13 mouse cellular contexts compared by ENCODE assay signal in genomic region chr3:132037670-132038069, GRCm38 (mm10). TPM values are rescaled to one million over a fixed set of nuclear protein-coding genes. Genes with fewer than 3 reads are reported as not detected.
DNase-seq lines count a peak whose midpoint lies in the region; ATAC-seq and TF ChIP-seq lines count a peak whose summit lies in the region.
"Had no signal": no experiment of that assay in that cellular context is flagged by ENCODE, and none has a peak within 500 bp of the region (broad histone marks: within the 10 kb centered on the region; RNA-seq: fewer than 3 reads in every experiment).

No protein-coding gene starts in this region.

- no peaks in the 10 kb centered on the region for H3K27me3 ChIP-seq in heart, embryonic 16.5 days (ENCODE audit: control insufficient read depth, insufficient read depth, low read length)
- H3K27me3 ChIP-seq in heart, embryonic 11.5 days (ENCODE audit: control insufficient read depth, insufficient read depth, low read length) = no peaks in the 10 kb centered on the region
- no peaks in the 10 kb centered on the region for H3K27me3 ChIP-seq in intestine, postnatal 0 days (replicated peaks; ENCODE audit: control insufficient read depth, insufficient read depth, low read length)
- no peaks in the 10 kb centered on the region for H3K27me3 ChIP-seq in midbrain, embryonic 14.5 days (ENCODE audit: control insufficient read depth, insufficient read depth, low read length)
- H3K27me3 ChIP-seq in liver, embryonic 12.5 days (replicated peaks) = no peaks in the 10 kb centered on the region
- H3K27me3 ChIP-seq: embryonic facial prominence, embryonic 13.5 days; kidney, embryonic 15.5 days; limb, embryonic 15.5 days had no signal

- no peaks in the 10 kb centered on the region for H3K36me3 ChIP-seq in heart, embryonic 16.5 days (ENCODE audit: control insufficient read depth, insufficient read depth)
- H3K36me3 ChIP-seq in heart, embryonic 11.5 days (ENCODE audit: control insufficient read depth, insufficient read depth, low read length) = no peaks in the 10 kb centered on the region
- no peaks in the 10 kb centered on the region for H3K36me3 ChIP-seq in intestine, postnatal 0 days (ENCODE audit: control insufficient read depth, insufficient read depth)
- H3K36me3 ChIP-seq in midbrain, embryonic 14.5 days (ENCODE audit: control insufficient read depth, insufficient read depth, low read length) = no peaks in the 10 kb centered on the region
- H3K36me3 ChIP-seq in liver, embryonic 12.5 days = no peaks in the 10 kb centered on the region
- H3K36me3 ChIP-seq: embryonic facial prominence, embryonic 13.5 days; kidney, embryonic 15.5 days; limb, embryonic 15.5 days had no signal

- H3K9me3 ChIP-seq in heart, embryonic 16.5 days (replicated peaks; ENCODE audit: control insufficient read depth, low read length) = no peaks in the 10 kb centered on the region
- no peaks in the 10 kb centered on the region for H3K9me3 ChIP-seq in heart, embryonic 11.5 days (replicated peaks; ENCODE audit: control insufficient read depth, low read length)
- H3K9me3 ChIP-seq in intestine, postnatal 0 days (ENCODE audit: control insufficient read depth) = no peaks in the 10 kb centered on the region
- no peaks in the 10 kb centered on the region for H3K9me3 ChIP-seq in midbrain, embryonic 14.5 days (ENCODE audit: control insufficient read depth, low read length)
- H3K9me3 ChIP-seq in liver, embryonic 12.5 days (replicated peaks) = no peaks in the 10 kb centered on the region
- H3K9me3 ChIP-seq: embryonic facial prominence, embryonic 13.5 days; kidney, embryonic 15.5 days; limb, embryonic 15.5 days had no signal

- DNase-seq in MN1 (ENCODE audit: low spot score) = peak; percentile 7
- DNase-seq in brain, adult 2 months (ENCODE audit: low read depth, low spot score) = peak; percentile 16
- DNase-seq in midbrain, embryonic 14.5 days = no peak
- DNase-seq: cerebellum, adult 9-10 months; heart, postnatal 36 days; lung, postnatal 36 days had no signal

- H3K9ac ChIP-seq in heart, embryonic 16.5 days (ENCODE audit: low read length) = no peak overlapping the region
- no peak overlapping the region for H3K9ac ChIP-seq in heart, embryonic 11.5 days (ENCODE audit: low read depth, low read length)
- H3K9ac ChIP-seq in intestine, postnatal 0 days (ENCODE audit: low read depth, low read length) = no peak overlapping the region
- no peak overlapping the region for H3K9ac ChIP-seq in midbrain, embryonic 14.5 days (replicated peaks; ENCODE audit: low read length)
- H3K9ac ChIP-seq in liver, embryonic 12.5 days = no peak overlapping the region
- H3K9ac ChIP-seq: embryonic facial prominence, embryonic 13.5 days; kidney, embryonic 15.5 days; limb, embryonic 15.5 days had no signal

- 34% methylated on average over 10 of the region's 10 CpGs for WGBS in heart, embryonic 16.5 days
- 37% methylated on average over 10 of the region's 10 CpGs for WGBS in heart, embryonic 11.5 days (ENCODE audit: insufficient replicate concordance)
- WGBS in intestine, postnatal 0 days = 25% methylated on average over 10 of the region's 10 CpGs
- 58% methylated on average over 10 of the region's 10 CpGs for WGBS in midbrain, embryonic 14.5 days
- WGBS in liver, embryonic 12.5 days (ENCODE audit: insufficient replicate concordance) = 41% methylated on average over 10 of the region's 10 CpGs

- peak overlapping the region; percentile 46 for H3K4me2 ChIP-seq in heart, embryonic 16.5 days (ENCODE audit: low read depth, low read length)
- no peak overlapping the region for H3K4me2 ChIP-seq in heart, embryonic 11.5 days
- peak overlapping the region; percentile 50 for H3K4me2 ChIP-seq in intestine, postnatal 0 days (replicated peaks; ENCODE audit: low read depth)
- no peak overlapping the region for H3K4me2 ChIP-seq in midbrain, embryonic 14.5 days (ENCODE audit: low read length)
- H3K4me2 ChIP-seq in liver, embryonic 12.5 days = no peak overlapping the region
- H3K4me2 ChIP-seq: embryonic facial prominence, embryonic 13.5 days; kidney, embryonic 15.5 days; limb, embryonic 15.5 days had no signal

- ATAC-seq in heart, embryonic 16.5 days (replicated peaks; ENCODE audit: extremely low read depth, insufficient read depth, low FRiP score) = no peak
- ATAC-seq in heart, embryonic 11.5 days (replicated peaks; ENCODE audit: insufficient number of reproducible peaks, low FRiP score, low TSS enrichment) = no peak
- ATAC-seq in intestine, postnatal 0 days = peak; percentile 84
- no peak for ATAC-seq in midbrain, embryonic 14.5 days (ENCODE audit: low FRiP score, low TSS enrichment)
- ATAC-seq in liver, embryonic 12.5 days = no peak

- no peak overlapping the region for H3K27ac ChIP-seq in heart, embryonic 16.5 days (ENCODE audit: low read length)
- H3K27ac ChIP-seq in heart, embryonic 11.5 days (ENCODE audit: low read depth, low read length) = no peak overlapping the region
- H3K27ac ChIP-seq in intestine, postnatal 0 days (ENCODE audit: low read depth, low read length) = no peak overlapping the region
- H3K27ac ChIP-seq in midbrain, embryonic 14.5 days (replicated peaks; ENCODE audit: low read depth, low read length) = no peak overlapping the region
- no peak overlapping the region for H3K27ac ChIP-seq in liver, embryonic 12.5 days
- H3K27ac ChIP-seq: embryonic facial prominence, embryonic 13.5 days; kidney, embryonic 15.5 days; limb, embryonic 15.5 days had no signal

- peaks cover 3% of the 10 kb centered on the region; the same call in 1 of the 2 replicates for H3K4me1 ChIP-seq in heart, embryonic 16.5 days (ENCODE audit: control insufficient read depth, insufficient read depth, low read length)
- no peaks in the 10 kb centered on the region for H3K4me1 ChIP-seq in heart, embryonic 11.5 days (ENCODE audit: control insufficient read depth, insufficient read depth, low read length)
- no peaks in the 10 kb centered on the region for H3K4me1 ChIP-seq in intestine, postnatal 0 days (replicated peaks; ENCODE audit: control insufficient read depth, insufficient read depth, low read length)
- no peaks in the 10 kb centered on the region for H3K4me1 ChIP-seq in midbrain, embryonic 14.5 days (ENCODE audit: control insufficient read depth, insufficient read depth, low read length)
- no peaks in the 10 kb centered on the region for H3K4me1 ChIP-seq in liver, embryonic 12.5 days

- no peak overlapping the region for H3K4me3 ChIP-seq in heart, embryonic 16.5 days (ENCODE audit: low read length)
- H3K4me3 ChIP-seq in heart, embryonic 11.5 days (ENCODE audit: low read depth, low read length) = no peak overlapping the region
- peak overlapping the region; percentile 9; the same call in 1 of the 2 replicates for H3K4me3 ChIP-seq in intestine, postnatal 0 days (ENCODE audit: low read depth, low read length)
- no peak overlapping the region for H3K4me3 ChIP-seq in midbrain, embryonic 14.5 days (replicated peaks; ENCODE audit: low read depth, low read length)
- no peak overlapping the region for H3K4me3 ChIP-seq in liver, embryonic 12.5 days
- H3K4me3 ChIP-seq: embryonic facial prominence, embryonic 13.5 days; kidney, embryonic 15.5 days; limb, embryonic 15.5 days had no signal

- no peak for TF ChIP-seq CTCF in intestine, postnatal 0 days (IDR thresholded peaks at IDR 0.05; ENCODE audit: low read depth)

RNA-seq across cellular contexts. Expression of gene Dkk2, which starts 47.4 kb away (rescaled TPM):
- polyA plus RNA-seq in heart, embryonic 16.5 days (2015; fragmentation: Nextera tagmentation; extraction: Ambion mirVana) = 1.8 TPM in 2 replicates
- polyA plus RNA-seq in heart, embryonic 11.5 days (2014; fragmentation: Nextera tagmentation; extraction: Ambion mirVana) = 2.6 and 3.0 TPM in 2 replicates
- polyA plus RNA-seq in intestine, postnatal 0 days (2015; fragmentation: Nextera tagmentation; extraction: Ambion mirVana) = 2.3 and 2.6 TPM in 2 replicates
- polyA plus RNA-seq in midbrain, embryonic 14.5 days (2014; fragmentation: Nextera tagmentation; extraction: Ambion mirVana) = 0.63 and 1.2 TPM in 2 replicates
- polyA plus RNA-seq in liver, embryonic 12.5 days (2016; fragmentation: Nextera tagmentation; extraction: Ambion mirVana) = 0.75 and 0.93 TPM in 2 replicates

Comparison
In these comparisons a context has a peak if more than half of its experiments do, and no peak if none do; other contexts are left out.
1. H3K4me2 ChIP-seq: peak in heart, embryonic 16.5 days (single experiment) and intestine, postnatal 0 days (single experiment); none in heart, embryonic 11.5 days (single experiment), midbrain, embryonic 14.5 days (single experiment) and liver, embryonic 12.5 days (single experiment).